Mouse (Mus musculus) lung, postnatal 0 days (tissue): Measurements from ENCODE around the gene Idh3g. TPM values are rescaled to one million over a fixed set of nuclear protein-coding genes. Genes with fewer than 3 reads are reported as not detected.
A peak's percentile ranks its signal among the peaks of the same experiment; 100 is the strongest.

ENCODE experiments used
- ATAC-seq: fragments of 200-750 bp; cut with Nextera tagmentation; 2 replicates; pipeline ENCODE4 v1.8.0; 2017; ENCODE audit warnings: moderate library complexity
- DNase-seq: peaks from one replicate; pipeline ENCODE4 v3.0.0-alpha.2; 2016; ENCODE audit warnings: low spot score
- H3K27ac ChIP-seq: fragments of 300-500 bp; sonication (generic); 2 replicates; pipeline ENCODE4 v1.5.1; 2014; ENCODE audit warnings: antibody characterized with exemption, mild to moderate bottlenecking, low read length, mixed read lengths
- H3K27me3 ChIP-seq: fragments of 300-500 bp; sonication (generic); replicated peaks from 2 replicates; pipeline ENCODE4 v1.6.1; 2014; ENCODE audit warnings: low read length, mixed read lengths; ENCODE audit not compliant: insufficient read depth
- H3K36me3 ChIP-seq: fragments of 300-500 bp; sonication (generic); 2 replicates; pipeline ENCODE4 v1.6.1; 2014; ENCODE audit warnings: low read length, mixed read lengths; ENCODE audit not compliant: insufficient read depth
- H3K4me1 ChIP-seq: fragments of 300-500 bp; sonication (generic); 2 replicates; pipeline ENCODE4 v1.6.1; 2014; ENCODE audit warnings: antibody characterized with exemption, low read depth, low read length, mixed read lengths; ENCODE audit not compliant: insufficient read depth
- H3K4me2 ChIP-seq: fragments of 300-500 bp; sonication (generic); replicated peaks from 2 replicates; pipeline ENCODE4 v1.6.1; 2014; ENCODE audit warnings: low read depth, mild to moderate bottlenecking, low read length, moderate library complexity, mixed read lengths
- H3K4me3 ChIP-seq: fragments of 300-500 bp; sonication (generic); 2 replicates; pipeline ENCODE4 v1.5.1; 2014; ENCODE audit warnings: low read depth, low read length
- H3K9ac ChIP-seq: fragments of 300-500 bp; sonication (generic); replicated peaks from 2 replicates; pipeline ENCODE4 v1.6.1; 2014; ENCODE audit warnings: low read depth, mild to moderate bottlenecking
- H3K9me3 ChIP-seq: fragments of 300-500 bp; sonication (generic); 2 replicates; pipeline ENCODE4 v1.6.1; 2016; ENCODE audit warnings: low read length, mixed read lengths
- CTCF ChIP-seq: IDR thresholded peaks from 2 replicates; pipeline ENCODE4 v1.5.1; 2016; ENCODE audit warnings: antibody characterized with exemption, mild to moderate bottlenecking
- EP300 ChIP-seq: IDR thresholded peaks from 2 replicates; pipeline ENCODE4 v1.6.1; 2016; ENCODE audit warnings: antibody characterized with exemption, mild to moderate bottlenecking, control low read depth
- WGBS: fragments of 180-500 bp; shearing (Covaris S2); extraction: QIAGEN DNeasy Blood & Tissue Kit; methylation state at CpG from one replicate; pipeline ENCODE4 v1.1.7; 2014; 5-methylcytosine and 5-hydroxymethylcytosine counted together
- polyA plus RNA-seq: library from polyadenylated mRNA; unstranded; fragments of >200 nt; fragmentation: Nextera tagmentation; extraction: Ambion mirVana; gene quantifications from 2 replicates; pipeline ENCODE4 v1.2.1, GENCODE M21; 2015

The Idh3g gene
- polyA plus RNA-seq, result 146 and 154 TPM in 2 replicates

GRCm38 (mm10) chrX:73786364-73787224 lies at the start of gene Idh3g, which contains the start of gene Ssr4:
Gene Idh3g, minus strand, starts transcription at chrX:73786897.
Gene Ssr4, plus strand, starts transcription at chrX:73787028.
- no peaks in the 10 kb centered on the region for H3K27me3 ChIP-seq
- H3K36me3 ChIP-seq, result no peaks in the 10 kb centered on the region
- peak; percentile 77; the same call in 1 of the 2 replicates for TF ChIP-seq EP300
- TF ChIP-seq CTCF, result peak; percentile 66
- peak within 1 kb of the TSS; percentile 56 for H3K9ac ChIP-seq
- peak; percentile 98 for DNase-seq
- peak within 1 kb of the TSS; percentile 61 for H3K4me2 ChIP-seq
- WGBS, result 13% methylated on average over 43 of the region's 52 CpGs
- no peaks in the 10 kb centered on the region for H3K4me1 ChIP-seq
- peak within 1 kb of the TSS; percentile 55 for H3K4me3 ChIP-seq
- no peaks in the 10 kb centered on the region for H3K9me3 ChIP-seq
- peak within 1 kb of the TSS; percentile 91 for H3K27ac ChIP-seq
- peak; percentile 96 for ATAC-seq

GRCm38 (mm10) chrX:73835731-73836130 lies 49.0 kb upstream of the Idh3g start:
- H3K4me2 ChIP-seq, result no peak overlapping the region
- no peak overlapping the region for H3K4me3 ChIP-seq
- no peak overlapping the region for H3K9ac ChIP-seq
- WGBS, result 80% methylated on average over 1 of the region's 1 CpGs
- H3K27me3 ChIP-seq, result no peaks in the 10 kb centered on the region
- H3K27ac ChIP-seq, result no peak overlapping the region
- ATAC-seq, result no peak
- DNase-seq, result no peak
- H3K36me3 ChIP-seq, result no peaks in the 10 kb centered on the region
- H3K9me3 ChIP-seq, result no peaks in the 10 kb centered on the region
- H3K4me1 ChIP-seq, result no peaks in the 10 kb centered on the region
- TF ChIP-seq CTCF (no peak), EP300 (no peak)

GRCm38 (mm10) chrX:73824185-73825151 lies 37.8 kb upstream of the Idh3g start, which contains the start of gene Pdzd4:
Gene Pdzd4, minus strand, starts transcription at chrX:73824969.
- ATAC-seq (peak; percentile 85), DNase-seq (peak; percentile 65)
- Histone ChIP-seq H3K9me3 (no peaks in the 10 kb centered on the region), H3K27me3 (no peaks in the 10 kb centered on the region), H3K4me2 (peak within 1 kb of the TSS; percentile 73), H3K4me1 (no peaks in the 10 kb centered on the region), H3K9ac (0 out of 2 replicates have a peak within 1 kb of the TSS, but pooled peaks have one; percentile 16), H3K27ac (no peak within 1 kb of the TSS), H3K4me3 (peak within 1 kb of the TSS; percentile 52), H3K36me3 (no peaks in the 10 kb centered on the region)
- no peak for TF ChIP-seq EP300
- TF ChIP-seq CTCF, result no peak
- WGBS, result 13% methylated on average over 18 of the region's 84 CpGs

- Histone ChIP-seq H3K36me3 (no peaks in the 10 kb centered on the region), H3K27me3 (no peaks in the 10 kb centered on the region), H3K9ac (no peak overlapping the region), H3K27ac (no peak overlapping the region), H3K4me3 (no peak overlapping the region), H3K4me2 (peak overlapping the region; percentile 73), H3K4me1 (no peaks in the 10 kb centered on the region), H3K9me3 (no peaks in the 10 kb centered on the region)
- ATAC-seq (no peak), DNase-seq (no peak)
- whole genome bisulfite sequencing, result 29% methylated on average over 17 of the region's 17 CpGs
- TF ChIP-seq CTCF, result no peak
- TF ChIP-seq EP300, result no peak
Observed at GRCm38 (mm10) chrX:73823747-73824146, 37.0 kb upstream of the Idh3g start.

DNA sequence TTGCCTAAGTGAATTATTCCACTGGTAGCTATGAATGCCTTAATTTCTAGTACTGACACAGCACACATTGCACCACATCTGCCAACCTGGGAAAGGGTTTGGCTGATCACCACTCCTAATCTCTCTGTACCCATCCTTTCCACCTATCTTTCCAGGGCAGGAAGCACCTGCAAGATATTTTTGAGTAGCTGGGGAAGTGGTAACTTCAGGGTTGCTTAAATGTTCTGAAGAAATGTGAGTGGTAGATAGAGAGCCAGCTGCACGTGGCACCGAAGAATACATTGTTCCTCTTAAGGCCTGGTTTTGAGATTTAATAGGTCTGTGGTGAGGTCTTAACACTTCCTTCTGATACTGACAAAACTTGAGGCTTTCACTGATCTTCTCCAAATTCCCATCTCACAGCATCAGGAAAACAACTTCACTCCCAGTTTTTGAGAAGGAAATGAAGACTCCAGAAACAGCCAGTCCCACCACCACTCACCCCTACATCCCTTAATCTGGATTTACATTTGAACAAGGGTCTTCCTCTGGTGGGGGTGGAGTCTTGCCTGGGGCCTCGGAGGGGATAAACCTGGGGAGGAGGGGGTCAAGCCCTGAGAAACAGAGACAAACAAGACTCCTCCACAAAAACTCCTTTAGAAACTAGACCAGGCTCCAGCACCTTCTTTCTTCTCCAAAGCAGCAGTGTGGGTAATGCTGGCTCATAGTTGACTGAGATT lies 30.1 kb upstream of the Idh3g start:
- DNase-seq (no peak), ATAC-seq (no peak)
- no peak overlapping the region for H3K9ac ChIP-seq
- no peaks in the 10 kb centered on the region for H3K36me3 ChIP-seq
- no peak for TF ChIP-seq EP300
- TF ChIP-seq CTCF, result no peak
- H3K27me3 ChIP-seq, result no peaks in the 10 kb centered on the region
- H3K4me1 ChIP-seq, result no peaks in the 10 kb centered on the region
- H3K4me2 ChIP-seq, result no peak overlapping the region
- 70% methylated on average over 3 of the region's 3 CpGs for WGBS
- no peak overlapping the region for H3K27ac ChIP-seq
- no peaks in the 10 kb centered on the region for H3K9me3 ChIP-seq
- H3K4me3 ChIP-seq, result no peak overlapping the region
